Mouse (Mus musculus) olfactory bulb, adult 2 months (tissue): ENCODE data around the gene Tmem223. TPM values are rescaled to one million over a fixed set of nuclear protein-coding genes. Genes with fewer than 3 reads are reported as not detected.

Experiments used
- H3K27ac ChIP-seq: fragments of 200-500 bp; 2 replicates; pipeline ENCODE4 v1.5.1; 2012; ENCODE audit warnings: low read depth, low read length; ENCODE audit not compliant: insufficient read depth
- H3K4me1 ChIP-seq: fragments of 200-500 bp; 2 replicates; pipeline ENCODE4 v1.6.1; 2012; ENCODE audit warnings: low read length; ENCODE audit not compliant: control insufficient read depth, insufficient read depth
- H3K4me3 ChIP-seq: fragments of 200-500 bp; 2 replicates; pipeline ENCODE4 v1.5.1; 2012; ENCODE audit warnings: mild to moderate bottlenecking, low read depth, low read length, moderate library complexity; ENCODE audit not compliant: insufficient read depth
- CTCF ChIP-seq: fragments of 200-500 bp; IDR thresholded peaks from 2 replicates; pipeline ENCODE4 v1.5.1; 2012; ENCODE audit warnings: low read depth, mild to moderate bottlenecking, low read length, moderate library complexity; ENCODE audit not compliant: insufficient read depth
- POLR2A ChIP-seq: fragments of 200-500 bp; IDR thresholded peaks from 2 replicates; pipeline ENCODE4 v1.6.1; 2012; ENCODE audit warnings: mild to moderate bottlenecking, low read depth, low read length, moderate library complexity; ENCODE audit not compliant: insufficient read depth
- WGBS: fragments of 180-500 bp; shearing (Covaris S2); methylation state at CpG from one replicate; pipeline ENCODE4 v1.1.7; 2018; 5-methylcytosine and 5-hydroxymethylcytosine counted together
- polyA plus RNA-seq: library from polyadenylated mRNA; stranded (reverse); fragments of >200 nt; gene quantifications from 2 replicates; pipeline ENCODE4 v1.2.4, GENCODE M21; 2012; ENCODE audit warnings: low replicate concordance; ENCODE audit not compliant: missing spikeins, insufficient read depth, insufficient read length

Tmem223 gene
- not detected in 2 replicates for polyA plus RNA-seq

GRCm38 (mm10) chr19:8770567-8771270 lies at the start of gene Tmem223:
TSS of gene Tmem223 (plus strand) at chr19:8770996.
- Histone ChIP-seq H3K4me3 (peak within 1 kb of the TSS; percentile 69), H3K4me1 (peaks cover 16% of the 10 kb centered on the region), H3K27ac (peak within 1 kb of the TSS; percentile 71)
- WGBS: 17% methylated on average over 29 of the region's 29 CpGs
- TF ChIP-seq CTCF (no peak), POLR2A (peak; percentile 86)

GRCm38 (mm10) chr19:8721378-8721777 lies 49.4 kb upstream of the Tmem223 start:
- TF ChIP-seq CTCF (no peak), POLR2A (no peak)
- 47% methylated on average over 1 of the region's 1 CpGs for WGBS
- Histone ChIP-seq H3K27ac (no peak overlapping the region), H3K4me3 (no peak overlapping the region), H3K4me1 (peaks cover 4% of the 10 kb centered on the region; the same call in 1 of the 2 replicates)

GRCm38 (mm10) chr19:8722021-8722420 lies 48.8 kb upstream of the Tmem223 start:
- Histone ChIP-seq H3K27ac (no peak overlapping the region), H3K4me3 (peak overlapping the region; percentile 6; the same call in 1 of the 2 replicates), H3K4me1 (peaks cover 4% of the 10 kb centered on the region; the same call in 1 of the 2 replicates)
- 38% methylated on average over 4 of the region's 4 CpGs for WGBS
- TF ChIP-seq POLR2A (no peak), CTCF (no peak)

DNA sequence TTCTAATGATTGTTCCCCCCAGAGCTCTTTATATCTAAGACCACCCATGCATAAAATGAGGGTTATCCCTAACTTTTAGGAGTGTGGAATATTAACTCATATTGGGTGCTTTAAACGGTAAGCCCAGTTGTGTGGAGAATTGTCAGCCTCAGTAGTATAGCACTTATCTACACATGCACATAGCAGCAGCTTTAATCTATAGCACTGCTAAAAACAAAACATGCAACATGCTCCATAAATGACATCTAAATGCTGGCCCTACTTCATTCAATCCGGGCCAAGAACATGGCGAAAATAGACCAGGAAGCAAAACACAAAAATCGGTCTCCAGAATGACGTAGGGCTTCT lies 48.3 kb upstream of the Tmem223 start:
- peaks cover 4% of the 10 kb centered on the region; the same call in 1 of the 2 replicates for H3K4me1 ChIP-seq
- peak overlapping the region; percentile 97 for H3K27ac ChIP-seq
- 0% methylated on average over 5 of the region's 5 CpGs for WGBS
- TF ChIP-seq CTCF (no peak), POLR2A (no peak)
- peak overlapping the region; percentile 94 for H3K4me3 ChIP-seq

DNA sequence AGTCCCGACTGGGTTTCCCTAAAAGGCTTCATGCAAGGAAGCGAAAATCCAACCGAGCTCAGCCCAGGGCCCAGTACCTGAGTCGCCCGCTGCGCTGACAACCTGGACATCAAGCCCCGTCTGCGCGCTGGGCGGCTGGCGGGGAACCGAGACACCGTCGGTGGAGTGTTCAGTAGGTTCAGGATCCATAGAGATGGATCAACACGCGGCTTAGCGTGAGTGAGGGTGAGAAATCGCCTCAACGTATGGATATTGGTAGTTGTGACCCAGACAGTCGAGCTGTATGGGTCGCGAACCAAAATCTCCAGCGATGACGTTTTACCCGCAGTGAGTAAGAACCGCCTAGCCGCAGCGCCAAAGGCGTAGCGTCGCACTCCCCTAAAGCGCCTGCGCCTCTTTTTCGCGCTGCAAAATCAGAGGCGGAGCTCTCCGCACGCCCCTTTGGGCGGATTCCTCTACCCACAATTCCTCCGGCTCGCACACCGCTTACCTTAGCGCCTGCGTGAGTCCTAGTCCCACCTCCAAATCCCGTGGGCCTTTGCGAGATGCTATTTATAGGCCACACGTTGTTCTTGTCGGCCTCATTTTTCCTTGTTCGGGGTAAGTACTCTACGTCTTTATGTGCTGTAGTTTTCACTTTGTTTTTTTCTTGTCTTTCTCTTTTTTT lies 47.8 kb upstream of the Tmem223 start, which contains the start of gene Slc3a2:
Slc3a2 (minus strand) TSS at position 463 of the 667 bp plus-strand sequence.
- Histone ChIP-seq H3K4me1 (peaks cover 4% of the 10 kb centered on the region; the same call in 1 of the 2 replicates), H3K27ac (peak within 1 kb of the TSS; percentile 97), H3K4me3 (peak within 1 kb of the TSS; percentile 94)
- TF ChIP-seq CTCF: no peak
- peak; percentile 57; the same call in 1 of the 2 replicates for TF ChIP-seq POLR2A
- WGBS: under 1% methylated on average over 50 of the region's 50 CpGs

- Histone ChIP-seq H3K4me1 (peaks cover 4% of the 10 kb centered on the region; the same call in 1 of the 2 replicates), H3K4me3 (peak overlapping the region; percentile 61), H3K27ac (peak overlapping the region; percentile 58; the same call in 1 of the 2 replicates)
- TF ChIP-seq POLR2A (no peak), CTCF (no peak)
- WGBS: under 1% methylated on average over 20 of the region's 20 CpGs
Observed at GRCm38 (mm10) chr19:8723574-8724346, 47.0 kb upstream of the Tmem223 start.

GRCm38 (mm10) chr19:8724392-8724791 lies 46.4 kb upstream of the Tmem223 start:
- TF ChIP-seq CTCF (no peak), POLR2A (no peak)
- Histone ChIP-seq H3K4me3 (no peak overlapping the region), H3K4me1 (peaks cover 4% of the 10 kb centered on the region; the same call in 1 of the 2 replicates), H3K27ac (no peak overlapping the region)
- WGBS: 7% methylated on average over 2 of the region's 2 CpGs

DNA sequence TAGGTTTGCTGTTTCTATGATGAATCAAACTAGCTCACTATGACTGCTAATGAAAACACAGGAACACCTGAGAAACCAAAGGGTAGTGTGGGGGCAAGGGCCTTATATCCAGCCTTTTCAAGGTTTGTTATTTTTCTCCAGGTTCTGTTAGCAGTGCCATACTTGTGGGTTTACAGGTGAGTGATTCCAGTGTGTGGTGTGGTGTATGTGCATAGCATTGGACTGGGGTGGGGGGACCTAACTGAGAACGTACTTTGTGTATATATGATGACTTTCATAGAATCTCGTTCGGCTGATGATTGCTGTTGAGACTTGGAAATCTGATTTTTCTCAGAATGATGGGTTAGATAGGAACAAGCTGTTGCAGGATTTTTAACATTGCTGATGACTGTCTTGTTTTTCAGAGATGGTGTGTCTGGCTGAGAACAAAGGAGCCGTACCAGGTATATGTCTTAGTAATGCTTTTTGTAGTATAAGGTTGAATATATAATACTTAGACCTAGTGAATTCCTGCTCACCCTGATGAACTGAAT lies 45.6 kb upstream of the Tmem223 start:
- no peak overlapping the region for H3K27ac ChIP-seq
- peaks cover 4% of the 10 kb centered on the region; the same call in 1 of the 2 replicates for H3K4me1 ChIP-seq
- 47% methylated on average over 4 of the region's 4 CpGs for WGBS
- no peak overlapping the region for H3K4me3 ChIP-seq
- TF ChIP-seq POLR2A: no peak
